Mouse (Mus musculus) lung, postnatal 0 days (tissue): ENCODE results near the gene Gskip.

Source experiments
- CTCF ChIP-seq: IDR thresholded peaks from 2 replicates; pipeline ENCODE4 v1.5.1; 2016; ENCODE audit warnings: antibody characterized with exemption, mild to moderate bottlenecking
- EP300 ChIP-seq: IDR thresholded peaks from 2 replicates; pipeline ENCODE4 v1.6.1; 2016; ENCODE audit warnings: antibody characterized with exemption, mild to moderate bottlenecking, control low read depth

DNA sequence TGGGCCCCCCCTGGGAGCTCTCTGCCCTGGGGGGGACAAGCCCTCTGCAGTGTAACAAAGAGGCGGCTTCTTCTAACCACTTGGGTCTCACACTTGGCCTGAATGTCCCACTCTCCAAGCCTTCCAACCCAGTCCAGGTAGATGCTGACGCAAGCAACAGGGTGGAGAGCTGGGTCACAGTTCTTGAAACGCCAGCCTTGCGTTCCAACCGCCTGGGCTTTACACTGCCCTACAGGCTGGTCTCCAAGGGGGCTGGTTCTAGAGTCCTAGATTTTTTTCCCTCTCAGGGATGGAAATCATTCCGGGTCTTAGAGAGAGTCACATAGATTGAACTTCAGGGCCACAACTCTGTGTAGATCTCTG, 51.2 kb downstream of the Gskip start:
- TF ChIP-seq CTCF, result no peak
- TF ChIP-seq EP300, result no peak
